Mouse (Mus musculus): ENCODE data around the gene Syce2. TPM values are rescaled to one million over a fixed set of nuclear protein-coding genes. Genes with fewer than 3 reads are reported as not detected.

Syce2 gene
- polyA plus RNA-seq, 1 experiment from 2014 or later: 60.7 TPM

- 79% methylated on average over 1 of the region's 1 CpGs for WGBS
- no peaks in the 10 kb centered on the region for H3K9me3 ChIP-seq (ENCODE audit: low read length)
- H3K9ac ChIP-seq (replicated peaks; ENCODE audit: low read length): no peak overlapping the region
- no peak for ATAC-seq (ENCODE audit: low FRiP score, low TSS enrichment)
- H3K27me3 ChIP-seq (ENCODE audit: insufficient read depth, low read length): no peaks in the 10 kb centered on the region
- H3K36me3 ChIP-seq (ENCODE audit: insufficient read depth, low read length): peaks cover 59% of the 10 kb centered on the region
- H3K27ac ChIP-seq (ENCODE audit: low read length): 0 out of 2 replicates have a peak overlapping the region, but pooled peaks have one; percentile 35
- H3K4me2 ChIP-seq (replicated peaks; ENCODE audit: low read depth, low read length): no peak overlapping the region
- peaks cover 44% of the 10 kb centered on the region for H3K4me1 ChIP-seq (ENCODE audit: insufficient read depth, low read length)
- no peak overlapping the region for H3K4me3 ChIP-seq (ENCODE audit: low read length)
Measured at GRCm38 (mm10) chr8:84841514-84841913, 30.4 kb upstream of the Syce2 start.

GRCm38 (mm10) chr8:84844397-84845070 lies 27.4 kb upstream of the Syce2 start:
- Histone ChIP-seq H3K27me3 (ENCODE audit: insufficient read depth, low read length) (no peaks in the 10 kb centered on the region), H3K4me3 (ENCODE audit: low read length) (peak overlapping the region; percentile 99), H3K9ac (replicated peaks; ENCODE audit: low read length) (peak overlapping the region; percentile 98), H3K27ac (ENCODE audit: low read length) (no peak overlapping the region), H3K4me1 (ENCODE audit: insufficient read depth, low read length) (peaks cover 37% of the 10 kb centered on the region), H3K9me3 (ENCODE audit: low read length) (no peaks in the 10 kb centered on the region), H3K36me3 (ENCODE audit: insufficient read depth, low read length) (peaks cover 42% of the 10 kb centered on the region), H3K4me2 (replicated peaks; ENCODE audit: low read depth, low read length) (peak overlapping the region; percentile 81)
- no peak for ATAC-seq (ENCODE audit: low FRiP score, low TSS enrichment)
- WGBS: 76% methylated on average over 9 of the region's 9 CpGs

GRCm38 (mm10) chr8:84845355-84846093 lies 26.4 kb upstream of the Syce2 start:
- 12% methylated on average over 12 of the region's 12 CpGs for WGBS

GRCm38 (mm10) chr8:84846094-84846721 lies 25.7 kb upstream of the Syce2 start:
- H3K27me3 ChIP-seq (ENCODE audit: insufficient read depth, low read length): no peaks in the 10 kb centered on the region
- H3K27ac ChIP-seq (ENCODE audit: low read length): peak overlapping the region; percentile 89
- peak overlapping the region; percentile 81 for H3K4me2 ChIP-seq (replicated peaks; ENCODE audit: low read depth, low read length)
- peak; percentile 23; the same call in 1 of the 2 replicates for ATAC-seq (ENCODE audit: low FRiP score, low TSS enrichment)
- peak overlapping the region; percentile 99 for H3K4me3 ChIP-seq (ENCODE audit: low read length)
- no peaks in the 10 kb centered on the region for H3K9me3 ChIP-seq (ENCODE audit: low read length)
- H3K36me3 ChIP-seq (ENCODE audit: insufficient read depth, low read length): peaks cover 42% of the 10 kb centered on the region
- peak overlapping the region; percentile 98 for H3K9ac ChIP-seq (replicated peaks; ENCODE audit: low read length)
- WGBS: under 1% methylated on average over 30 of the region's 30 CpGs
- peaks cover 34% of the 10 kb centered on the region for H3K4me1 ChIP-seq (ENCODE audit: insufficient read depth, low read length)

More at GRCm38 (mm10) chr8:84845355-84846093, 26.4 kb upstream of the Syce2 start:
- H3K4me3 ChIP-seq (ENCODE audit: low read length): peak overlapping the region; percentile 99
- no peaks in the 10 kb centered on the region for H3K27me3 ChIP-seq (ENCODE audit: insufficient read depth, low read length)
- ATAC-seq (ENCODE audit: low FRiP score, low TSS enrichment): no peak
- peaks cover 42% of the 10 kb centered on the region for H3K36me3 ChIP-seq (ENCODE audit: insufficient read depth, low read length)
- no peaks in the 10 kb centered on the region for H3K9me3 ChIP-seq (ENCODE audit: low read length)
- peak overlapping the region; percentile 81 for H3K4me2 ChIP-seq (replicated peaks; ENCODE audit: low read depth, low read length)
- H3K27ac ChIP-seq (ENCODE audit: low read length): peak overlapping the region; percentile 89
- H3K4me1 ChIP-seq (ENCODE audit: insufficient read depth, low read length): peaks cover 34% of the 10 kb centered on the region
- peak overlapping the region; percentile 98 for H3K9ac ChIP-seq (replicated peaks; ENCODE audit: low read length)

GRCm38 (mm10) chr8:84846722-84847572 lies 25.0 kb upstream of the Syce2 start, which contains the start of gene Calr:
TSS of gene Calr (minus strand) at chr8:84846934.
- WGBS: under 1% methylated on average over 55 of the region's 55 CpGs
- Histone ChIP-seq H3K27ac (ENCODE audit: low read length) (peak within 1 kb of the TSS; percentile 92), H3K9ac (replicated peaks; ENCODE audit: low read length) (peak within 1 kb of the TSS; percentile 98), H3K9me3 (ENCODE audit: low read length) (no peaks in the 10 kb centered on the region), H3K4me2 (replicated peaks; ENCODE audit: low read depth, low read length) (peak within 1 kb of the TSS; percentile 82), H3K4me3 (ENCODE audit: low read length) (peak within 1 kb of the TSS; percentile 99), H3K4me1 (ENCODE audit: insufficient read depth, low read length) (peaks cover 34% of the 10 kb centered on the region), H3K36me3 (ENCODE audit: insufficient read depth, low read length) (peaks cover 34% of the 10 kb centered on the region), H3K27me3 (ENCODE audit: insufficient read depth, low read length) (no peaks in the 10 kb centered on the region)
- peak; percentile 100 for ATAC-seq (ENCODE audit: low FRiP score, low TSS enrichment)

- Histone ChIP-seq H3K4me2 (replicated peaks; ENCODE audit: low read depth, low read length) (peak overlapping the region; percentile 82), H3K4me1 (ENCODE audit: insufficient read depth, low read length) (peaks cover 34% of the 10 kb centered on the region), H3K27ac (ENCODE audit: low read length) (peak overlapping the region; percentile 92), H3K36me3 (ENCODE audit: insufficient read depth, low read length) (peaks cover 25% of the 10 kb centered on the region), H3K9ac (replicated peaks; ENCODE audit: low read length) (peak overlapping the region; percentile 76), H3K9me3 (ENCODE audit: low read length) (no peaks in the 10 kb centered on the region), H3K4me3 (ENCODE audit: low read length) (peak overlapping the region; percentile 99), H3K27me3 (ENCODE audit: insufficient read depth, low read length) (no peaks in the 10 kb centered on the region)
- WGBS: 35% methylated on average over 6 of the region's 6 CpGs
- ATAC-seq (ENCODE audit: low FRiP score, low TSS enrichment): no peak
Measured at GRCm38 (mm10) chr8:84847684-84848435, 24.1 kb upstream of the Syce2 start.

- peak overlapping the region; percentile 98 for H3K4me3 ChIP-seq (ENCODE audit: low read length)
- no peak overlapping the region for H3K4me2 ChIP-seq (replicated peaks; ENCODE audit: low read depth, low read length)
Measured at GRCm38 (mm10) chr8:84856434-84856833, 15.5 kb upstream of the Syce2 start.

GRCm38 (mm10) chr8:84856864-84857441 lies 15.0 kb upstream of the Syce2 start, which contains the start of gene Farsa:
TSS of gene Farsa (plus strand) at chr8:84856989.
- Histone ChIP-seq H3K4me3 (ENCODE audit: low read length) (peak within 1 kb of the TSS; percentile 98), H3K36me3 (ENCODE audit: insufficient read depth, low read length) (peaks cover 22% of the 10 kb centered on the region), H3K27ac (ENCODE audit: low read length) (peak within 1 kb of the TSS; percentile 54; the same call in 1 of the 2 replicates), H3K4me1 (ENCODE audit: insufficient read depth, low read length) (peaks cover 16% of the 10 kb centered on the region), H3K27me3 (ENCODE audit: insufficient read depth, low read length) (no peaks in the 10 kb centered on the region), H3K9me3 (ENCODE audit: low read length) (no peaks in the 10 kb centered on the region), H3K4me2 (replicated peaks; ENCODE audit: low read depth, low read length) (peak within 1 kb of the TSS; percentile 89), H3K9ac (replicated peaks; ENCODE audit: low read length) (peak within 1 kb of the TSS; percentile 94)
- under 1% methylated on average over 39 of the region's 39 CpGs for WGBS
- ATAC-seq (ENCODE audit: low FRiP score, low TSS enrichment): peak; percentile 92

More at GRCm38 (mm10) chr8:84856434-84856833, 15.5 kb upstream of the Syce2 start:
- Histone ChIP-seq H3K9ac (replicated peaks; ENCODE audit: low read length) (no peak overlapping the region), H3K36me3 (ENCODE audit: insufficient read depth, low read length) (peaks cover 18% of the 10 kb centered on the region), H3K27ac (ENCODE audit: low read length) (no peak overlapping the region), H3K4me1 (ENCODE audit: insufficient read depth, low read length) (peaks cover 16% of the 10 kb centered on the region), H3K27me3 (ENCODE audit: insufficient read depth, low read length) (no peaks in the 10 kb centered on the region), H3K9me3 (ENCODE audit: low read length) (no peaks in the 10 kb centered on the region)
- peak; percentile 20; the same call in 1 of the 2 replicates for ATAC-seq (ENCODE audit: low FRiP score, low TSS enrichment)
- WGBS: 85% methylated on average over 3 of the region's 3 CpGs
